Mouse (Mus musculus) hematopoietic multipotent progenitor cell, adult 10-12 weeks (in vitro differentiated cells): Measurements from ENCODE around the gene Evc2. TPM values are rescaled to one million over a fixed set of nuclear protein-coding genes. Genes with fewer than 3 reads are reported as not detected.

Experiments used
- polyA plus RNA-seq: library from polyadenylated mRNA; stranded (reverse); fragments of >175 nt; gene quantifications from 2 replicates; pipeline ENCODE4 v1.2.3, GENCODE M21; 2012; ENCODE audit warnings: low replicate concordance

Evc2 gene
- polyA plus RNA-seq = 0.15 and 0.20 TPM in 2 replicates

GRCm38 (mm10) chr5:37338288-37338687 is at the start of gene Evc2:
Gene Evc2, plus strand, starts transcription at chr5:37338499.

GRCm38 (mm10) chr5:37336485-37337105 is 1.7 kb upstream of the Evc2 start, which contains the start of gene Evc:
Gene Evc, minus strand, starts transcription at chr5:37336894.

Other genes with a start within 250 kb of the Evc2 start
- 5.1 and 28.4 TPM in 2 replicates for gene Crmp1, start 96.6 kb upstream of the Evc2 start, polyA plus RNA-seq
- gene Evc, start 1.6 kb upstream of the Evc2 start, polyA plus RNA-seq = 0.54 and 0.64 TPM in 2 replicates